9 mouse cellular contexts compared by ENCODE assay signal in the genomic region with DNA sequence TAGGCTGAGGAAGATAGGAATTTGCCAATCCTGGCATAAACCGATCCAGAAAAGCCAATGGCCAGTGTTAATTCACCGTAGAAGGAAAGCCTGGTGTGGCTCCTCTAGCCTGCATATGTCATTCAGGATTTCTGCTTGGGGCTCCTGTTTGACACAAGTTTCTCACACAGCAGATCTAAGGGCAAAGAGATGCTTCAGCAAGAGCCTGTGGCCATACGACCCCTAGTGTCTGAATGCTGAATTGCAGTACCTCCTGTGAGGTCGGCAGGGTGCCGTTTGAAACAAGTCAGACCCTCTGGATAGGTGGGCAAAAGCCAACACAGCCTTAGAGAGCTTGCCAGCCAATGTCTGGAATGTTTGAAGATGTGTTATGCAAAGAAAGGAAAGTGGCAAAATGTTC. TPM values are rescaled to one million over a fixed set of nuclear protein-coding genes. Genes with fewer than 3 reads are reported as not detected.
DNase-seq lines count a peak whose midpoint lies in the region; ATAC-seq lines count a peak whose summit lies in the region.
"Had no signal": no experiment of that assay in that cellular context is flagged by ENCODE, and none has a peak within 500 bp of the region (broad histone marks: within the 10 kb centered on the region; RNA-seq: fewer than 3 reads in every experiment).

No protein-coding gene starts in this region.

- no peak overlapping the region for H3K9ac ChIP-seq in midbrain, embryonic 16.5 days (ENCODE audit: low read depth, low read length)
- no peak overlapping the region for H3K9ac ChIP-seq in forebrain, embryonic 12.5 days

- H3K27me3 ChIP-seq in midbrain, embryonic 10.5 days (ENCODE audit: low read depth, poor library complexity, severe bottlenecking): no peaks in the 10 kb centered on the region
- H3K27me3 ChIP-seq in midbrain, embryonic 16.5 days (ENCODE audit: control insufficient read depth, insufficient read depth, low read depth, low read length): no peaks in the 10 kb centered on the region
- no peaks in the 10 kb centered on the region for H3K27me3 ChIP-seq in forebrain, embryonic 12.5 days
- H3K27me3 ChIP-seq in splenic B cell, adult 2 months (ENCODE audit: control insufficient read depth, insufficient read depth, low read length, poor library complexity, severe bottlenecking): no peaks in the 10 kb centered on the region

- no peak overlapping the region for H3K4me3 ChIP-seq in midbrain, embryonic 10.5 days
- H3K4me3 ChIP-seq in midbrain, embryonic 16.5 days (ENCODE audit: low read depth, low read length): no peak overlapping the region
- H3K4me3 ChIP-seq in forebrain, embryonic 12.5 days (replicated peaks): no peak overlapping the region
- H3K4me3 ChIP-seq: erythroblast, embryonic 14.5 days had no signal

- H3K36me3 ChIP-seq in midbrain, embryonic 10.5 days: no peaks in the 10 kb centered on the region
- no peaks in the 10 kb centered on the region for H3K36me3 ChIP-seq in midbrain, embryonic 16.5 days (ENCODE audit: control insufficient read depth, insufficient read depth, low read length)
- H3K36me3 ChIP-seq in forebrain, embryonic 12.5 days (replicated peaks): no peaks in the 10 kb centered on the region
- no peaks in the 10 kb centered on the region for H3K36me3 ChIP-seq in splenic B cell, adult 2 months (ENCODE audit: control insufficient read depth, insufficient read depth, low read length, poor library complexity, severe bottlenecking)

- intact Hi-C loops in heart, postnatal 25 days (cut with DNase I): loop anchor here (2.0 kb wide), 1 partner anchor 144 kb away; the partner anchor contains the start of gene Mrpl39
- intact Hi-C loops in left cerebral cortex, postnatal 10 days (cut with DNase I): no loop called here

- H3K4me2 ChIP-seq in midbrain, embryonic 16.5 days (ENCODE audit: low read length): no peak overlapping the region
- no peak overlapping the region for H3K4me2 ChIP-seq in forebrain, embryonic 12.5 days

- H3K27ac ChIP-seq in midbrain, embryonic 10.5 days (replicated peaks): no peak overlapping the region
- H3K27ac ChIP-seq in midbrain, embryonic 16.5 days (ENCODE audit: low read length): no peak overlapping the region
- H3K27ac ChIP-seq in forebrain, embryonic 12.5 days: no peak overlapping the region

- 24% methylated on average over 5 of the region's 5 CpGs for WGBS in midbrain, embryonic 10.5 days
- WGBS in midbrain, embryonic 16.5 days: 17% methylated on average over 5 of the region's 5 CpGs
- 26% methylated on average over 5 of the region's 5 CpGs for WGBS in forebrain, embryonic 12.5 days

- DNase-seq in midbrain, embryonic 10.5 days (ENCODE audit: low spot score): peak; percentile 71
- peak; percentile 35 for DNase-seq in c-Kit-positive CD71-positive TER-119-negative erythroid progenitor cells, embryonic 14.5 days (ENCODE audit: low read depth)
- DNase-seq in heart, postnatal 25 days (ENCODE audit: low spot score): peak; percentile 14
- peak; percentile 53 to 63 for DNase-seq in left cerebral cortex, postnatal 10 days (ENCODE audit: extremely low spot score in 1 of 2, low spot score in 2 of 2)
- DNase-seq in splenic B cell, adult 2 months (ENCODE audit: low read depth, low spot score): peak; percentile 76

- ATAC-seq in midbrain, embryonic 16.5 days: no peak
- ATAC-seq in forebrain, embryonic 12.5 days (ENCODE audit: low FRiP score): peak; percentile 64; the same call in 1 of the 2 replicates
- peak; percentile 76 for ATAC-seq in monocyte, adult 5-6 weeks (replicated peaks; ENCODE audit: insufficient number of reproducible peaks, low FRiP score, low TSS enrichment, poor library complexity, severe bottlenecking)

- H3K4me1 ChIP-seq in midbrain, embryonic 10.5 days: no peaks in the 10 kb centered on the region
- H3K4me1 ChIP-seq in midbrain, embryonic 16.5 days (ENCODE audit: control insufficient read depth, insufficient read depth, low read length): peaks cover 4% of the 10 kb centered on the region; the same call in 1 of the 2 replicates
- peaks cover 8% of the 10 kb centered on the region for H3K4me1 ChIP-seq in forebrain, embryonic 12.5 days

- no peaks in the 10 kb centered on the region for H3K9me3 ChIP-seq in midbrain, embryonic 10.5 days (replicated peaks)
- H3K9me3 ChIP-seq in midbrain, embryonic 16.5 days (replicated peaks; ENCODE audit: control insufficient read depth, low read length, poor library complexity, severe bottlenecking): no peaks in the 10 kb centered on the region
- H3K9me3 ChIP-seq in forebrain, embryonic 12.5 days: no peaks in the 10 kb centered on the region

RNA-seq across cellular contexts. Expression of gene Atp5j, which starts 43.7 kb away (rescaled TPM):
- polyA plus RNA-seq in midbrain, embryonic 10.5 days (2016; fragmentation: Nextera tagmentation; extraction: Ambion mirVana): 818 and 827 TPM in 2 replicates
- 689 and 704 TPM in 2 replicates for polyA plus RNA-seq in midbrain, embryonic 16.5 days (2015; fragmentation: Nextera tagmentation; extraction: Ambion mirVana)
- polyA plus RNA-seq in forebrain, embryonic 12.5 days (2016; fragmentation: Nextera tagmentation; extraction: Ambion mirVana): 751 and 758 TPM in 2 replicates
- 1,000 to 10,000 TPM; 1,789 to 1,861 TPM for total RNA-seq in heart, postnatal 25 days (2021)
- total RNA-seq in left cerebral cortex, postnatal 10 days (2021): 100 to 1,000 TPM; 329 to 330 TPM
- total RNA-seq in monocyte, adult 5-6 weeks (2017): 124 to 198 TPM (median 161 TPM) in 3 replicates

RNA-seq across cellular contexts. Expression of gene Gabpa, which starts 44.4 kb away (rescaled TPM):
- 35.5 and 37.5 TPM in 2 replicates for polyA plus RNA-seq in midbrain, embryonic 10.5 days (2016; fragmentation: Nextera tagmentation; extraction: Ambion mirVana)
- polyA plus RNA-seq in midbrain, embryonic 16.5 days (2015; fragmentation: Nextera tagmentation; extraction: Ambion mirVana): 17.1 and 18.4 TPM in 2 replicates
- 39.4 and 40.3 TPM in 2 replicates for polyA plus RNA-seq in forebrain, embryonic 12.5 days (2016; fragmentation: Nextera tagmentation; extraction: Ambion mirVana)
- total RNA-seq in heart, postnatal 25 days (2021): 10 to 100 TPM; 38.5 to 43.0 TPM
- 10 to 100 TPM; 21.8 to 22.0 TPM for total RNA-seq in left cerebral cortex, postnatal 10 days (2021)
- 75.5 to 102 TPM (median 84.3 TPM) in 3 replicates for total RNA-seq in monocyte, adult 5-6 weeks (2017)

Comparison
In these comparisons a context has a peak if more than half of its experiments do, and no peak if none do; other contexts are left out.
1. DNase-seq: peak in every context shown above with its lines; median percentile 76 in splenic B cell, adult 2 months; 71 in midbrain, embryonic 10.5 days; 58 in left cerebral cortex, postnatal 10 days; 35 in c-Kit-positive CD71-positive TER-119-negative erythroid progenitor cells, embryonic 14.5 days; 14 in heart, postnatal 25 days.